Mouse (Mus musculus) spleen, adult 2 months (tissue): ENCODE measurements around the gene Sumo1.

Experiments used
- CTCF ChIP-seq: fragments of 200-500 bp; IDR thresholded peaks from 2 replicates; pipeline ENCODE4 v1.5.1; 2011; ENCODE audit warnings: mild to moderate bottlenecking, inconsistent platforms; ENCODE audit not compliant: insufficient read depth, insufficient read length, insufficient replicate concordance; ENCODE audit errors: extremely low read depth
- POLR2A ChIP-seq: fragments of 200-500 bp; IDR thresholded peaks from 2 replicates; pipeline ENCODE4 v1.6.1; 2011; ENCODE audit warnings: low read depth, low read length, inconsistent platforms

DNA sequence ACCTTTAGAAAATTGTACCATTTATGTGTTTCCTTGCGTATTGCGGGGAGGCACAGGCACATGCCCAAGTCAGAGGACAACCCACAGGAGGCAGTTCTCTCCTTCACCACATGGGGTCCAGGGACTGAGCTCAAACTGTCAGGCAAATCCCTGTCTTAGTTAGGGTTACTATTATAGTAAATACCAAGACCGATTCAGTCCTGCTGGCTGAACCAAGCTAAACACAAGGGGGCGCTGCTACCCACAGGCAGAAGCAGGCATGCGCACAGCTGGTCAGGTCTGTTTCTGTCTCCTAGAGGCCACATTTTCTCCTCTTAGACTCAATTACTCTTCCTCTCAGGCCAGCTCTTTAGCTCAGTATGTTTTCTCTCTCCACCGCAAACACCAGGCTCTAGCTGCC lies 56.8 kb downstream of the Sumo1 start:
- TF ChIP-seq POLR2A (no peak), CTCF (peak; percentile 27; the same call in 1 of the 2 replicates)
